ENCODE assay signal across 17 mouse cellular contexts in the genomic region with DNA sequence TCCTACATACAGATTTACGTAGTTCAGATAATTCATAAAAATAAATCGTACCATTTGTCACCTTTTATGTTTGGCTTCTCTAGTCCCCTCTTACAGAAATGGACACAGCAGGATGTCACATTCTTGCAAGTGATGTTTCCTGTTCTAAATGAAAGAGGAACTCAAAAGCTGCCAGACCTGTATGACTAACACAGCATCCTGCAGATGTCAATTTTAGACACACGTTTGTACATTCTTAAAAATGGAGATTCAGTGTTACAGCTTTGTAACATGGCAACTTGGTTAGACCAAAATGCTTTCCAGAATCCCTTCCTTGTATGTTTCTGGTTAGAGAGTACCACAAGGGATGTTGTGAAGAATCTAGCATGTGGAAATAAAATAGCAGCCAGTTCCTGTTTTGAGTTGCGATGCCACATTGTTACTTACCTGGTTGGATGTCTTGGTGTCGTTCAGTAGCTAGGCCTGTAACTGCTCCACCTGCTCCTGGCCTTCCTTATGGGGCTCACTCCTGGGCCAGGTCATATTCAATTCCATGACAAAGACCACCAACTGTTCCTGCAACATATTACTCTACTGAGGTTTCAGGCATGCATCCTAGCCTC. TPM values are rescaled to one million over a fixed set of nuclear protein-coding genes. Genes with fewer than 3 reads are reported as not detected.
DNase-seq lines count a peak whose midpoint lies in the region; ATAC-seq lines count a peak whose summit lies in the region.
"Had no signal": no experiment of that assay in that cellular context is flagged by ENCODE, and none has a peak within 500 bp of the region (broad histone marks: within the 10 kb centered on the region; RNA-seq: fewer than 3 reads in every experiment).

No protein-coding gene starts in this region.

- H3K27ac ChIP-seq in hindbrain, embryonic 16.5 days (ENCODE audit: low read depth, low read length) = no peak overlapping the region
- H3K27ac ChIP-seq: heart, adult 2 months; kidney, embryonic 15.5 days; layer of hippocampus, adult 2 months; liver, embryonic 13.5 days had no signal

- H3K36me3 ChIP-seq in hindbrain, embryonic 16.5 days (ENCODE audit: control insufficient read depth, insufficient read depth, low read length) = peaks cover 22% of the 10 kb centered on the region

- no peak overlapping the region for H3K4me2 ChIP-seq in hindbrain, embryonic 16.5 days (ENCODE audit: low read length)
- H3K4me2 ChIP-seq: kidney, embryonic 15.5 days; liver, embryonic 13.5 days had no signal

- H3K9me3 ChIP-seq in hindbrain, embryonic 16.5 days (ENCODE audit: control insufficient read depth, low read length) = no peaks in the 10 kb centered on the region
- H3K9me3 ChIP-seq: kidney, embryonic 15.5 days; liver, embryonic 13.5 days had no signal

- H3K27me3 ChIP-seq in hindbrain, embryonic 16.5 days (replicated peaks; ENCODE audit: control insufficient read depth, insufficient read depth, low read length) = no peaks in the 10 kb centered on the region
- H3K27me3 ChIP-seq: kidney, embryonic 15.5 days; liver, embryonic 13.5 days had no signal

- peak; percentile 84 for DNase-seq in A20 (ENCODE audit: low read depth, low spot score)
- DNase-seq in CD4-positive, CD25-positive, alpha-beta regulatory T cell, adult 2 months (ENCODE audit: low read depth, low spot score) = peak; percentile 9
- DNase-seq in brain, adult 2 months (ENCODE audit: low read depth, low spot score) = peak; percentile 30
- no peak for DNase-seq in heart, adult 8-10 months (ENCODE audit: low spot score)
- no peak for DNase-seq in adrenal gland, adult 8-10 months
- DNase-seq: cerebellum, adult 11-12 months; cerebellum, postnatal 25 days; heart, adult 2 months; liver, embryonic 13.5 days; right cerebral cortex, postnatal 25 days had no signal

- H3K9ac ChIP-seq in hindbrain, embryonic 16.5 days (ENCODE audit: low read depth, low read length) = no peak overlapping the region
- H3K9ac ChIP-seq: kidney, embryonic 15.5 days; liver, embryonic 13.5 days had no signal

- ATAC-seq in megakaryocyte progenitor cell, adult 5-6 weeks (replicated peaks; ENCODE audit: poor library complexity) = peak; percentile 84
- ATAC-seq in hindbrain, embryonic 16.5 days = no peak
- ATAC-seq: forebrain, embryonic 14.5 days; intestine, embryonic 16.5 days had no signal

- WGBS in hindbrain, embryonic 16.5 days = 88% methylated on average over 5 of the region's 5 CpGs

- no peak overlapping the region for H3K4me3 ChIP-seq in hindbrain, embryonic 16.5 days (ENCODE audit: low read length)
- H3K4me3 ChIP-seq: heart, adult 2 months; kidney, embryonic 15.5 days; layer of hippocampus, adult 2 months; liver, embryonic 13.5 days had no signal

- H3K4me1 ChIP-seq in hindbrain, embryonic 16.5 days (ENCODE audit: control insufficient read depth, insufficient read depth, low read depth, low read length) = no peaks in the 10 kb centered on the region
- H3K4me1 ChIP-seq: kidney, embryonic 15.5 days; liver, embryonic 13.5 days had no signal

RNA-seq across cellular contexts. Expression of a gene that starts 1.5 kb away (rescaled TPM):
- total RNA-seq in megakaryocyte progenitor cell, adult 5-6 weeks (2015) = 0.30 TPM in 1 of 2 replicates, not detected in the other
- 0.24 and 0.50 TPM in 2 replicates for total RNA-seq in megakaryocyte progenitor cell, adult 5-6 weeks (2017)
- 0.94 and 0.96 TPM in 2 replicates for polyA plus RNA-seq in hindbrain, embryonic 16.5 days (2015; fragmentation: Nextera tagmentation; extraction: Ambion mirVana)
- total RNA-seq in heart, adult 8-10 months (2022) = under 1 TPM in 3 of 4 experiments, not detected in 1; 0.33 to 0.66 (median 0.37) TPM
- total RNA-seq in adrenal gland, adult 8-10 months (2022) = under 1 TPM in 3 of 4 experiments, not detected in 1; 0.29 to 0.55 (median 0.35) TPM
- total RNA-seq: megakaryocyte-erythroid progenitor cell, adult 5-6 weeks had no signal

RNA-seq across cellular contexts. Expression of a gene that starts 29.1 kb away (rescaled TPM):
- 40.1 and 42.7 TPM in 2 replicates for total RNA-seq in megakaryocyte progenitor cell, adult 5-6 weeks (2015)
- total RNA-seq in megakaryocyte progenitor cell, adult 5-6 weeks (2017) = 24.7 and 29.4 TPM in 2 replicates
- polyA plus RNA-seq in hindbrain, embryonic 16.5 days (2015; fragmentation: Nextera tagmentation; extraction: Ambion mirVana) = 52.1 and 55.4 TPM in 2 replicates
- total RNA-seq in heart, adult 8-10 months (2022) = 10 to 100 TPM; 23.5 to 25.1 (median 24.0) TPM
- total RNA-seq in adrenal gland, adult 8-10 months (2022) = 10 to 100 TPM; 34.6 to 53.1 (median 43.5) TPM

RNA-seq across cellular contexts. Expression of a gene that starts 29.3 kb away (rescaled TPM):
- total RNA-seq in megakaryocyte progenitor cell, adult 5-6 weeks (2015) = 97.9 and 114 TPM in 2 replicates
- 313 and 335 TPM in 2 replicates for total RNA-seq in megakaryocyte progenitor cell, adult 5-6 weeks (2017)
- polyA plus RNA-seq in hindbrain, embryonic 16.5 days (2015; fragmentation: Nextera tagmentation; extraction: Ambion mirVana) = 213 and 222 TPM in 2 replicates
- total RNA-seq in heart, adult 8-10 months (2022) = 100 to 1,000 TPM; 120 to 139 (median 131) TPM
- 100 to 1,000 TPM; 120 to 228 (median 142) TPM for total RNA-seq in adrenal gland, adult 8-10 months (2022)

RNA-seq across cellular contexts. Expression of a gene that starts 36.7 kb away (rescaled TPM):
- total RNA-seq in megakaryocyte progenitor cell, adult 5-6 weeks (2015) = 5.9 and 7.0 TPM in 2 replicates
- total RNA-seq in megakaryocyte progenitor cell, adult 5-6 weeks (2017) = 6.5 and 7.5 TPM in 2 replicates
- 4.2 and 5.0 TPM in 2 replicates for polyA plus RNA-seq in hindbrain, embryonic 16.5 days (2015; fragmentation: Nextera tagmentation; extraction: Ambion mirVana)
- 1 to 10 TPM; 6.3 to 6.9 (median 6.7) TPM for total RNA-seq in heart, adult 8-10 months (2022)
- total RNA-seq in adrenal gland, adult 8-10 months (2022) = 10 to 100 TPM; 33.4 to 42.5 (median 35.5) TPM

RNA-seq across cellular contexts. Expression of a gene that starts 37.5 kb away (rescaled TPM):
- total RNA-seq in megakaryocyte progenitor cell, adult 5-6 weeks (2015) = 0.61 and 1.2 TPM in 2 replicates
- 0.47 and 0.75 TPM in 2 replicates for total RNA-seq in megakaryocyte progenitor cell, adult 5-6 weeks (2017)
- 1.7 and 1.9 TPM in 2 replicates for polyA plus RNA-seq in hindbrain, embryonic 16.5 days (2015; fragmentation: Nextera tagmentation; extraction: Ambion mirVana)
- total RNA-seq in heart, adult 8-10 months (2022) = under 1 TPM in 1 of 4 experiments, not detected in 3; 0.66 TPM
- 1 to 10 TPM; 1.0 to 2.2 (median 1.7) TPM for total RNA-seq in adrenal gland, adult 8-10 months (2022)
- total RNA-seq: heart, adult 2 months; megakaryocyte-erythroid progenitor cell, adult 5-6 weeks had no signal

Comparison
In these comparisons a context has a peak if more than half of its experiments do, and no peak if none do; other contexts are left out.
1. DNase-seq: peak in A20 (single experiment), CD4-positive, CD25-positive, alpha-beta regulatory T cell, adult 2 months (single experiment) and brain, adult 2 months (single experiment); none in heart, adult 8-10 months (single experiment) and adrenal gland, adult 8-10 months (single experiment).